Mouse (Mus musculus) kidney, embryonic 15.5 days (tissue): ENCODE data around the gene Gm28051. TPM values are rescaled to one million over a fixed set of nuclear protein-coding genes. Genes with fewer than 3 reads are reported as not detected.

Experiments used
- ATAC-seq: fragments of 200-750 bp; cut with Nextera tagmentation; replicated peaks from 2 replicates; pipeline ENCODE4 v1.8.0; 2017; ENCODE audit warnings: moderate TSS enrichment; ENCODE audit not compliant: low FRiP score
- H3K27ac ChIP-seq: fragments of 300-500 bp; sonication (generic); 2 replicates; pipeline ENCODE4 v1.5.1; 2015; ENCODE audit warnings: mild to moderate bottlenecking, inconsistent platforms
- H3K27me3 ChIP-seq: fragments of 300-500 bp; sonication (generic); 2 replicates; pipeline ENCODE4 v1.6.1; 2015; ENCODE audit warnings: inconsistent platforms
- H3K36me3 ChIP-seq: fragments of 300-500 bp; sonication (generic); 2 replicates; pipeline ENCODE4 v1.6.1; 2015; ENCODE audit warnings: inconsistent platforms
- H3K4me1 ChIP-seq: fragments of 300-500 bp; sonication (generic); 2 replicates; pipeline ENCODE4 v1.6.1; 2015; ENCODE audit warnings: inconsistent platforms
- H3K4me2 ChIP-seq: fragments of 300-500 bp; sonication (generic); 2 replicates; pipeline ENCODE4 v1.6.1; 2015; ENCODE audit warnings: moderate library complexity, mild to moderate bottlenecking, inconsistent platforms
- H3K4me3 ChIP-seq: fragments of 300-500 bp; sonication (generic); replicated peaks from 2 replicates; pipeline ENCODE4 v1.5.1; 2015; ENCODE audit warnings: mild to moderate bottlenecking, inconsistent platforms
- H3K9ac ChIP-seq: fragments of 300-500 bp; sonication (generic); 2 replicates; pipeline ENCODE4 v1.6.1; 2015; ENCODE audit warnings: mild to moderate bottlenecking, inconsistent platforms
- H3K9me3 ChIP-seq: fragments of 300-500 bp; sonication (generic); replicated peaks from 2 replicates; pipeline ENCODE4 v1.6.1; 2016; ENCODE audit warnings: inconsistent platforms
- WGBS: fragments of 180-500 bp; shearing (Covaris S2); methylation state at CpG from one replicate; pipeline ENCODE4 v1.1.7; 2015; ENCODE audit warnings: mixed read lengths; 5-methylcytosine and 5-hydroxymethylcytosine counted together
- polyA plus RNA-seq: library from polyadenylated mRNA; unstranded; fragments of >200 nt; fragmentation: Nextera tagmentation; extraction: Ambion mirVana; gene quantifications from 2 replicates; pipeline ENCODE4 v1.2.1, GENCODE M21; 2015

Gm28051 gene
- not detected in 2 replicates for polyA plus RNA-seq

DNA sequence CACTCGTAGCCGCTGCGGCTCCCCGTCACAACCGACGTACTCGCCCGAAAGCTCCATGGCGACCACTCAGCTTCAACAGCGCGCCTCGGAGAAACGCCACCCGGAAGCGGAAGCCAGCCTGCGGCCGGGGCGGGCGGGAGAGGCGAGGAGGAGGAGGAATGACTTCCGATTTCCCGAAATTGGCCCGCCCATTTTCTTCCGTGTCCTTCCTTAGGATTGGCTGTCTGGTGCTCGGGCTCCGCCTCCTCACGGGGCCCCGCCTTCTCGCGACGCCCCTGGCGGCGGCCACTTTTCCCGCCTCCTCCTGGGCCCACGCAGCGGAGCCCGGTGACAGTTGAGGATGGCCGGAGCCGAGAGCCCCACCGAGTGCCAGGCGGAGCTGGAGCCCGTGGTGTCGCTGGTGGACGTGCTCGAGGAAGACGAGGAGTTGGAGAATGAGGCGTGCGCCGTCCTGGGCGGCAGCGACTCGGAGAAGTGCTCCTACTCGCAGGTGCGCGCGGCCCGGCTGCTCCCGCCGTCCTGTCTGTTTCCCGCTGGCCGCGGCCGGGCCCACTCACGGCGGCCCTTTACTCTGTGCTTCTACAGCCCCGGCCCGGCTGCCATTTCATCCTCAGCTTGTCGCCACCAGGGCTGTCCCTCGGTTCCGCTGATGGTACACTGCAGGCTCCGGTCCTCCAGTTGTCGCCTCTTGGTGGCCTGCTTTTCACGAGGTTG is at the start of gene Gm28051, which contains the start of the genes Gon7 and Ubr7:
Gene Gm28051 (minus strand): TSS at position 77 of the 714 bp plus-strand sequence.
Gene Gon7 (minus strand): TSS at position 115 of the 714 bp plus-strand sequence.
Gene Ubr7 (plus strand): TSS at position 279 of the 714 bp plus-strand sequence.
- peak; percentile 97 for ATAC-seq
- H3K27ac ChIP-seq: peak within 1 kb of the TSS; percentile 97
- H3K27me3 ChIP-seq: no peaks in the 10 kb centered on the region
- H3K4me3 ChIP-seq: peak within 1 kb of the TSS; percentile 66
- peak within 1 kb of the TSS; percentile 82 for H3K9ac ChIP-seq
- H3K4me2 ChIP-seq: peak within 1 kb of the TSS; percentile 79
- WGBS: under 1% methylated on average over 73 of the region's 73 CpGs
- peaks cover 24% of the 10 kb centered on the region for H3K4me1 ChIP-seq
- no peaks in the 10 kb centered on the region for H3K9me3 ChIP-seq
- H3K36me3 ChIP-seq: peaks cover 25% of the 10 kb centered on the region

DNA sequence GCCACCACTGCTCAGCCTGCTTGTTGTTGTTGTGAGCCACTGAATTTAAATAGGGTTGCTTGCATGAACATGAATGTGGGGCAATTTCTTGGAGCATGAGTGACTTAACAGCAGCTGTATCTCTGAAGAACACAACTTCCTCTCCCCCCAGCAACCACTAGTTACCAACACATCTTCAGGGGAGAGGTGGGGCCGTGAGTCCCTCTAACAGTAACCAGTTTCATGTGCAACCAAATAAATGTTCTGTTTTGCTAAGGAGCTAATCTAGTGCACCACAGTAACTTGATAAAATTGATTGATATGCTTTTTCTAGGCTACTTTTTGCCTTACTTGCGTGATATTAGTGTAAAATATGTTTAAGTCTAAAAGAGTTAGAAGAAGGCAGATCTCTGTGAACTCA is 42.0 kb upstream of the Gm28051 start:
- Histone ChIP-seq H3K9ac (no peak overlapping the region), H3K27ac (no peak overlapping the region), H3K4me1 (no peaks in the 10 kb centered on the region), H3K27me3 (no peaks in the 10 kb centered on the region), H3K4me3 (no peak overlapping the region), H3K4me2 (no peak overlapping the region), H3K9me3 (no peaks in the 10 kb centered on the region), H3K36me3 (peaks cover 46% of the 10 kb centered on the region)
- no peak for ATAC-seq
- WGBS: 91% methylated on average over 2 of the region's 2 CpGs

DNA sequence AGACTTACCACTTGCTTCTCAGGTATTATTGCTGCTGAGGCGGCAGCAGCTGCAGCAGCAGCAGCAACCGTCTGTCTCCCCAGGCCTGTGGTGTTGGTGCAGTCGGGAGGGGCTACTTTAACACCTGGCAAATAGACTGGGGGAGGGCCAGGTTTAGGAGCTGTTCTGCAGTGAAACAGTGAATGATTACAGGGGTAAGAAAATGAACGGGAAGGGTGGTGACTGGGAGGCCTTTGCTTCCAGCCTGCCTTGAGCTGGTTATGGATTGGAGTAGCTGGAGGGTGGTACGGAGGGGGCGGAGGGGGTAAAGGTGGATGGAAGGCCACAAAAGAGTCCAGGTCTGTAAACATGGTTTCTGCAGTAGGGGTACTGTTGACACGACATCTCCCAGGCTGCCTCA is 30.4 kb upstream of the Gm28051 start:
- no peaks in the 10 kb centered on the region for H3K9me3 ChIP-seq
- H3K27ac ChIP-seq: no peak overlapping the region
- H3K27me3 ChIP-seq: no peaks in the 10 kb centered on the region
- H3K9ac ChIP-seq: no peak overlapping the region
- H3K4me3 ChIP-seq: no peak overlapping the region
- H3K36me3 ChIP-seq: peaks cover 89% of the 10 kb centered on the region
- no peak for ATAC-seq
- H3K4me1 ChIP-seq: no peaks in the 10 kb centered on the region
- 80% methylated on average over 7 of the region's 7 CpGs for WGBS
- no peak overlapping the region for H3K4me2 ChIP-seq

DNA sequence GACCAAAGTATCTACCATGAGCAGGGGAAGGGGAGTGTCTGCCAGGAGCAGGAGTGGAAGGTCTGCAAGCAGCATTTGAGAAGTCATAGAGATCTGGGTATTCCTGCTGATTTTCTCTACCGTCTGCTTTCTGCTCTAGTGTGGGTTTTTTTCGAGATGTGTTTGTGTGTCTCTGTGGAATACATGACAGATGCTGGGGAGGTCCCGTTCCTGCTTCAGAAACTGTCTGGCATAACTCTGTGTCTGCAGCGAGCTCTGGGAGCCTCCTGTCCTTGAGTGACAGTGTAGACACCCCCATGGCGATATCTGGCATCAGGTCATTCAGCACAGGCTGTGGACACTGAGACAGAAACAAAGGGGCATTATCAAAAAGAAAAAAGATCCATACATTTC is 28.0 kb upstream of the Gm28051 start:
- Histone ChIP-seq H3K9ac (no peak overlapping the region), H3K4me1 (no peaks in the 10 kb centered on the region), H3K36me3 (peaks cover 86% of the 10 kb centered on the region), H3K4me3 (no peak overlapping the region), H3K27ac (no peak overlapping the region), H3K4me2 (no peak overlapping the region), H3K9me3 (no peaks in the 10 kb centered on the region), H3K27me3 (no peaks in the 10 kb centered on the region)
- no peak for ATAC-seq
- WGBS: 90% methylated on average over 5 of the region's 5 CpGs

DNA sequence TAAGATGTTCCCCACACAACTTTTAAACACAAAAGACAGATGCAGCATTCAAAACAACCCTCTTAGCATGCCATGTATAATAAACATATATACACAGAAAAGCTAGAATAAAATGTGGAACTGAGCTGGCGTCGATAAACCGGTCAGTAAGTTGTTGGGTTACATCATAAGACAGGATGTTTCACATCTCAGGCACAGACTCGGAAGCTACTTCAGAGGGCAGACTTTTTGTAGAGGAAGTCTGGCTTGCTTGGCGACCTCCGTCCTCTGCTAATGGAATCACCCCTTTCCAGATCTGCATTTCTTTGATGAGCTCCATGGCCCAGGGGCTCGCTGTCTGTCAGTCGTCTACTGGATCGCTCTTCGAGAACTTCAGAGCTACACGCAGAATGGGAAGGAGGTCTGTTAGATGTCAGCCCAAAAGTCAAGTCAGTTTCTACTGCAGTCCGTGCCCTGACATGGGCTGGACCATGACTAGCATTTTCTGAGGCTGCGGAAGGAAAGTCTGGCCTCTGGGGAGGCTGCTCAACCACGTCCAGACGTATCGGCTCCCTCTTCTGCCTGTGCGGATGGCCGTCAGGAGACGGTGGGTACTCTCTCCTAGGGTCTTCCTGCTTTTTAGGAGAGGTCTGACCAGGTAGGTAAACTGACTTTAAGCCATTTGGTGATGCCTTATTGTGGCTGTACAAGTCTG is 27.5 kb upstream of the Gm28051 start:
- no peak overlapping the region for H3K9ac ChIP-seq
- no peaks in the 10 kb centered on the region for H3K27me3 ChIP-seq
- no peaks in the 10 kb centered on the region for H3K9me3 ChIP-seq
- H3K4me3 ChIP-seq: no peak overlapping the region
- WGBS: 88% methylated on average over 19 of the region's 19 CpGs
- no peak for ATAC-seq
- H3K27ac ChIP-seq: no peak overlapping the region
- no peak overlapping the region for H3K4me2 ChIP-seq
- no peaks in the 10 kb centered on the region for H3K4me1 ChIP-seq
- H3K36me3 ChIP-seq: peaks cover 80% of the 10 kb centered on the region

DNA sequence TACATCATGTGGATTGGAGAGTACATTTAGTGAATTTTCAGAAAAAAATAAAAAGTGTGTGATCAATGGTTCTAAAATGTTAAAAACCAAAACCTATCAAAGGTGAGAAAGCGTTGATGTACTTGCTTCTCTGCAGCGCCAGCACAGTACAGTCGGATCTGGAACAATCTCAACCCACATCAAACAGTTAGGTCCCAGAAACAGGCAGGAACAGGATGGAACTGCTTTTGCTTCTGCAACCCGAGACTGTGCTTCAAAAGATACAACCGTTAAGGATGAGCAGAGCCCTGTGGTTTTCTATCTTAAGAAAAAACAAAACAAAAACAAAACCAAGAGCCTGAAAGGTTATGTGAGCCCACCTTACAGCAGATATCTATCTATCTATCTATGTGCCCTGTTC is 25.3 kb upstream of the Gm28051 start:
- Histone ChIP-seq H3K4me1 (no peaks in the 10 kb centered on the region), H3K27me3 (no peaks in the 10 kb centered on the region), H3K4me2 (no peak overlapping the region), H3K36me3 (peaks cover 70% of the 10 kb centered on the region), H3K9ac (no peak overlapping the region), H3K4me3 (no peak overlapping the region), H3K9me3 (no peaks in the 10 kb centered on the region), H3K27ac (no peak overlapping the region)
- no peak for ATAC-seq
- 91% methylated on average over 5 of the region's 5 CpGs for WGBS

DNA sequence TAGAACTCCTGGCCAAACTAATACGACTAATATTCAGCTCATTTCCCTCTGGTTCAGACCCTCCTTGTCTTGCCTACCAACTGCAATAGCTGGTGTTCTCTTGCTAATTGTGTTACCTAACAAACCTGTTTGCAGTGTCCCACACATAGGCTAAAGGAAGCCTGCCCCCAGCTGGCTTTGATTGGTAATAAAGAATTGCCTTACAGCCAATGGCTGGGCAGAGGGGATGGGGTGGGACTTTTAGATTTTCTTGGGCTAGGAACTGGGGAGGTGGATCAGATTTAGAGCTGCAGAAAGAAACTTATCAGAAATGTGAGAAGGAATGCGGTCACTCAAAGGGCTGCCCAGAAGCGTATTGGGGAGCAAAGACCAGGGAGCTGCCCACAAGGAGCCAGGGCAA is 21.9 kb upstream of the Gm28051 start:
- WGBS: 53% methylated on average over 3 of the region's 3 CpGs
- H3K27ac ChIP-seq: no peak overlapping the region
- H3K4me3 ChIP-seq: no peak overlapping the region

DNA sequence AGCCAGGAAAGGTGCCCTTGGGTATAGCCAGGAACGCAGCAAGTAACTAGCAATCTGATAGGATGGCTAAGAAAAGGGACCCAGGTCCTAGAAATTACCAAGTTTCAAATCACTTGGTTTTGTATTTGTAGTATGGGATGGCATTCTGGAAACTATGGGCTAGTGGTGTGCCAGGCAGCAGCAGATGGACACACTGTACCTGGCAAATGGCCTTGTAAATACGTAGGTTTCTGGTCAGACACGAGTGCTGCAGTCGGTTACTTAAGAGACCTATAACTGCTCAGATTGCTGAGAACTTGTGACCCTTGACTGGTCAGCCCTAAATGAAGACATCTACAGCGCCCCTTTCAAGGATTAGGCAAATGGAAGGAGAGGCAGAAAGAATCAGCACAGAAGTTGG is 20.6 kb upstream of the Gm28051 start:
- H3K36me3 ChIP-seq: peaks cover 71% of the 10 kb centered on the region
- no peak for ATAC-seq
- 84% methylated on average over 5 of the region's 5 CpGs for WGBS

More for the DNA sequence above, 21.9 kb upstream of the Gm28051 start:
- Histone ChIP-seq H3K4me1 (no peaks in the 10 kb centered on the region), H3K27me3 (no peaks in the 10 kb centered on the region), H3K9ac (no peak overlapping the region), H3K36me3 (peaks cover 72% of the 10 kb centered on the region), H3K4me2 (no peak overlapping the region), H3K9me3 (no peaks in the 10 kb centered on the region)
- no peak for ATAC-seq

DNA sequence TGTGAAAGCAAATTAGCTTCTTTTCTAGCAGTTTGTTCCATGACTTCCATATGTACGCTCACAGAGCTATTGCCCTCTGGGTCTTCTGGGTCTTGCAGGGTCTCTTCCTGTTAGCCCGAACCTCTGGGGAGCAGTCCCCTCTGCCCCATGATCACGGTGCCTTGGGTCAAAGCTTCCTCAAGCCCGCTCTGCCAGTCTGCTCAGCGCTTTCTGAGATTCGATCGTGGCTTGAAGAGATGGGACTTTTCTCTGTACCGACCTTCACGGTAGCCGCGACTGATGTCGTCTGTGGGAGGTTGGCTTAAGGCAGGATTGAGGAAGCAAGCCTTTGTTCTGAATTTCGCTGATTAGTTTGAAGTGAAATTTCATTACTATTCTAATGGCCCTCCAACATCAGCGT is 18.5 kb upstream of the Gm28051 start:
- no peaks in the 10 kb centered on the region for H3K27me3 ChIP-seq
- H3K4me1 ChIP-seq: no peaks in the 10 kb centered on the region
- H3K4me2 ChIP-seq: no peak overlapping the region
- no peaks in the 10 kb centered on the region for H3K9me3 ChIP-seq
- H3K9ac ChIP-seq: no peak overlapping the region
- ATAC-seq: no peak
- no peak overlapping the region for H3K27ac ChIP-seq
- WGBS: 87% methylated on average over 14 of the region's 14 CpGs
- no peak overlapping the region for H3K4me3 ChIP-seq
- H3K36me3 ChIP-seq: peaks cover 71% of the 10 kb centered on the region

More for the DNA sequence above, 20.6 kb upstream of the Gm28051 start:
- Histone ChIP-seq H3K4me2 (no peak overlapping the region), H3K4me1 (no peaks in the 10 kb centered on the region), H3K9ac (no peak overlapping the region), H3K27me3 (no peaks in the 10 kb centered on the region), H3K27ac (no peak overlapping the region), H3K4me3 (no peak overlapping the region), H3K9me3 (no peaks in the 10 kb centered on the region)

DNA sequence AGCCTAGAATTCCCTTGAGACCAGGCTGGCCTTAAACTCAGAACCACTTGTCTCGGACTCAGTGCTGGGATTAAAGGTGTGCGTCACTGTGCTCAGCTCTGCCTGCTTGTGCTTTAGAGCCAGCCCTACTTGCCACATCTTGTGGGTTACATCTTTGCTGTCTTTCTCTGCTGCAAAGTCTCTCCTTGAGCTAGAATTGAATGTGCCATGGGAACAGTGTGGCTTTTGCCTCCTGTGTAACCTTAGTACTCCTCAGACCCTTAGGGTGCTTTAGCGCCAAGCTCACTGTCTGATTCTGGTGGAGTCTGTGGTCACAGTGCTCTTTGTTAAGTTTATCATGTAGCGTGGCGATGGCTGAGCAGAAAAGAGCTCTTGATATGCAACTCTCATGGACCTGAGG is 15.1 kb upstream of the Gm28051 start:
- H3K4me1 ChIP-seq: no peaks in the 10 kb centered on the region
- peaks cover 94% of the 10 kb centered on the region for H3K36me3 ChIP-seq
- no peak overlapping the region for H3K27ac ChIP-seq
- no peak for ATAC-seq
- no peak overlapping the region for H3K4me2 ChIP-seq
- no peaks in the 10 kb centered on the region for H3K9me3 ChIP-seq
- no peaks in the 10 kb centered on the region for H3K27me3 ChIP-seq
- H3K9ac ChIP-seq: no peak overlapping the region
- no peak overlapping the region for H3K4me3 ChIP-seq
- WGBS: 91% methylated on average over 5 of the region's 5 CpGs

DNA sequence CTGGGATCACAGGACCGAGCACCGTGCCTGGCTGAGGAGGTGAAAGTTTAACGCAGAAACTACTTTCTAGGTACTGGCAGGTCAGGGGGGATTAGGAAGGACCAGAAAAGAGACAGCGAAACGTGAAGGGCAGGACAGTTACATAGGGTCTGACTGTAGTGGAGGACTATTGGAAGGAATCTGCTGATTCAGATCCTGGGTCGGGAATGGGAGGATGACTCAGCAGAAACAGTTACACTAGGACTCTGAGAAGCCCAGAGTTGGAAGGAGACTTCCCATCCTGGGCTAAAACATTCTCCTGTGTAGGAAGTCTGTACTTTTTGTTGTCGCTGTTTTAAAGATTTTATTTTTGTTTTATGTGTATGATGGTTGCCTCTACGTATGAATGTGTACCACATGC is 14.0 kb upstream of the Gm28051 start:
- Histone ChIP-seq H3K27ac (no peak overlapping the region), H3K36me3 (peaks cover 95% of the 10 kb centered on the region), H3K9ac (no peak overlapping the region), H3K4me2 (no peak overlapping the region), H3K9me3 (no peaks in the 10 kb centered on the region), H3K27me3 (no peaks in the 10 kb centered on the region), H3K4me1 (no peaks in the 10 kb centered on the region), H3K4me3 (no peak overlapping the region)
- no peak for ATAC-seq
- 94% methylated on average over 8 of the region's 8 CpGs for WGBS

DNA sequence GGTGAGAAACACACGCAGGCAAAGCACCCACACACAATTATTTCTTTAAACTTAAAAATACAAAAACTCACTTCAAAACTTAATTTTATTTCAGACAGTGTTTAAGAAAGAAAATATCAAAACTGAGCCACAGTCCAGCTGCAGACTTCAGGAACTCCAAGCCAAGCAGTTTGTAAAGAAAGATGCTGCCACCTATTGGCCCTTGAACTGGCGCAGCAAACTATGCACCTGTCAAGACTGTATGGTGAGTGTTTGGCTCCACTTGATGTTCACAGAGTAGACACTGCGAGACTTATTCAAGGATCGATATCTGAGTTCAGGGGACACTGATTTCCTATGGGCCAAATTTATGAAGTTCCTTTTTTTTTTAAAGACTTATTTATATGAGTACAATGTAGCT is 11.4 kb upstream of the Gm28051 start:
- Histone ChIP-seq H3K27me3 (no peaks in the 10 kb centered on the region), H3K36me3 (peaks cover 88% of the 10 kb centered on the region), H3K27ac (no peak overlapping the region), H3K4me3 (no peak overlapping the region), H3K9me3 (no peaks in the 10 kb centered on the region), H3K9ac (no peak overlapping the region), H3K4me2 (no peak overlapping the region), H3K4me1 (no peaks in the 10 kb centered on the region)
- ATAC-seq: no peak
- 93% methylated on average over 4 of the region's 4 CpGs for WGBS
